Mouse (Mus musculus) cerebellum, adult 8-10 months (tissue): ENCODE data around the gene Ddit4.

Source experiments
- DNase-seq: peaks from one replicate; pipeline ENCODE4 v3.0.0; 2022

The Ddit4 gene

GRCm38 (mm10) chr10:59915196-59915962, 36.3 kb downstream of the Ddit4 start:
- no peak for DNase-seq

DNA sequence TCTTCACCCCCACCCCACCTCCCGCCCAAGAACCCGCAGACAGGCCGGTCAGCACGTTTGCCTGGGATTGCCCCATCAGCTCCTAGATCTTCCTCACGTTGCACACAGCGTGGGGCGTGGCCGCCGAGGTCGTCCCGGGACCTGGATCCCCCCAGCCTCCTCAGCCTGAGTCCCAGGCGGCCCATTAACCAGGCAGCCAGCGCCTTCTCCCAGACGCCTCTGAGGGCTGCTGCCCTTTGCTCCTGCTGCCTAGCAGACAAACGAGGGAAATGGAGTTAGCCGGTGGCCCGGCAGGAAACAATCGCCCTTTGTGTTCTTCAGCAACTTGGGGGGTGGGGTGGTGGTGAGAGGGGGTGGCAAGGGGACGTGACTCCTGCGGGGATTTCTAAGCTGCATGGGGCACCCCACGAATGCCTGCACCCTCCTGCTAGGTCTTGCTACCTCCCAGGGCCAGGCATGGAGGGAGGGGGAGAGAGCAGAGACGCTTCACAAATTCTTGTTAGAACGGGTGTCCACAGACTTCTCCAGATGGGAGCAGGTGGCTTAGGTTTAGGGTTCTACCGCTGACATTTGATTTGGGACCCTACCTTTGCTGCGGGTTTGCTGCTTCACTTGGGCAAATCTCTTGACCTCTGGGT, 40.0 kb downstream of the Ddit4 start:
- DNase-seq: no peak

DNA sequence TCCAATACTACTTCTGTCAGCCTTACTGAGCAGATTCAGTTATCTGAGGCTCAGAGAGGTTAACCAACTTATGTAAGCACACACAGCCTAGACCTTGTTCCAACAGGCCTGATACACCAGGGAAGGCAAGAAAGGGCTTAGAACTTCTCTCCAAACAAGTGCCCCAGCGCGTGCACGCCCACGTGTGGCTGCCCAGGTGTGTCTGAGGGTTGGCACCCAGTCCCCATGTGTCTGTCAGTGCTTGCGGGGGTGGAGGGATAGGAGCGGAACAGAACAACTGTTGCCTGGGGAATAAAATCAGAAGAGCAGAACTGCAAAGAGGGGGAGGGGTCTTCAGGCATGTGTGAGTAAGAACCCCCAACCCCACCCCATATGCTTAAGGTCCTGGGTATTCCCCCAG, 40.5 kb downstream of the Ddit4 start:
- no peak for DNase-seq

GRCm38 (mm10) chr10:59909357-59909847, 42.2 kb downstream of the Ddit4 start:
- no peak for DNase-seq

GRCm38 (mm10) chr10:59908776-59909315, 42.8 kb downstream of the Ddit4 start:
- DNase-seq: no peak

GRCm38 (mm10) chr10:59907695-59908299, 43.8 kb downstream of the Ddit4 start:
- no peak for DNase-seq

GRCm38 (mm10) chr10:59907080-59907609, 44.5 kb downstream of the Ddit4 start:
- DNase-seq: no peak

DNA sequence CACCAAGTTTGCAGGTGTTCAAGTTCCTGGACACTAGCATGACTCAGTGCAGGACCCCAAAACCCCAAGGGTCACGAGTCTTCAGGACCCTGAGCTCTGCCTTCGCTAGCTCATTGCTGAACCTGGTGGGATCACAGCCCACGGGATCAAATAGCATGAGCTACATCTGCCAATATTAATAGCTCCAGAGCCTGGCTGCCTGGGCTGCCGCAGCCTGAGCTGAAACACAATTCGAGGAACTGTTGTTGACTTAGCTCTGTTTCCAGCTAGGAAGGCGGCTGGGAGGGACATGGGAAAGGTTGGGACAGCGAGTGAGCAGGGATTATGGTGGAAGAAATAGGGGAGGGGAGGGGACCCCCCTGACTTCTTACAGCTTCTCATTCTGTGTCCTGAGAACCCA, 48.5 kb downstream of the Ddit4 start:
- DNase-seq: no peak

DNA sequence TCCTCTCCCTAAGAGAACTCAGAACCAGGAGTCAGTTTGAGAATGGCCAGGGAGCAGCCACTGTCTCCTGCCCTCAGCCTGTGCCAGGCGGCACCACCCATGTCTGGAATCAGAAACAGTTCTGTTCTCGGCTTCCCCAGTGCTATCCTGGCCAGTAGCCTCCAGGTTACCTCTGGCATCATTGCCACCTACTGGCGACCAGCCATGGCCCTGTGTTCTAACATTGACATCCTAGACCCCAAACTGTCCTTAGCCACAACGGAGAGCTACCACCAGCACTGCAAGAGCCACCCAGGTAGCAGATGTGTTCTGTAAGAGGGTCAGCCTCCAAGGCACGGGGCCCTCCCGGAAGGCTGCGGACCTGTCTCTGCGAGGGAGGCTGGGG, 49.0 kb downstream of the Ddit4 start:
- DNase-seq: no peak

DNA sequence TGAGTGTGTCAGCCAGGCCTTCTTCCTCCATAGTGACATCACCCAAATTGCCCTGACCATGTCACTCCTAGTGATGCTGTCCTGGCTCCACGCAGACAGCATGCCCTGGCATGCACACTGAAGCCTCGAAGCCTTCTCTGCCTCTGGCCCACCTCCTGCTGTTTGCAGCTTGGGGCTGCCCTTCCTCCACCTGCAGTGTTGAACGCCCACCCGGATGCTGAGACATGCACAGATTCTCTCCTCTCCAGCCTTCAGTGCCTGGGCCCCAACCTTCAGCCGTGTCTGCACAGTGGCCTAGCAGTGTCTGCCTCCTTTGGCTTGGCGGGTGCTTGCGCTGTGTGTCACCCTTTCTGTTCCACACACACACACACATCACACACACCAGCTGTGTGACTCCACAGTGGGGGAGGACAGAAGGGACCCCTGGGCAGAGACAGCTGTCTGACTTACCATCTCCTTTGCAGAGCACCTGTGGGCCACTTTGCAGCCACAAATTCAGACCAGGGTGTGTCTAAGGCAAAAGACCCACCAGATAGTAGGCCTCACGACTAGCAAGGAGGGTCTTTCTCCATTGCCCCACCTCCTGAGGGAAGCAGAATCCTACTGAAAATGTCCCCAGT, 49.5 kb downstream of the Ddit4 start:
- no peak for DNase-seq

DNA sequence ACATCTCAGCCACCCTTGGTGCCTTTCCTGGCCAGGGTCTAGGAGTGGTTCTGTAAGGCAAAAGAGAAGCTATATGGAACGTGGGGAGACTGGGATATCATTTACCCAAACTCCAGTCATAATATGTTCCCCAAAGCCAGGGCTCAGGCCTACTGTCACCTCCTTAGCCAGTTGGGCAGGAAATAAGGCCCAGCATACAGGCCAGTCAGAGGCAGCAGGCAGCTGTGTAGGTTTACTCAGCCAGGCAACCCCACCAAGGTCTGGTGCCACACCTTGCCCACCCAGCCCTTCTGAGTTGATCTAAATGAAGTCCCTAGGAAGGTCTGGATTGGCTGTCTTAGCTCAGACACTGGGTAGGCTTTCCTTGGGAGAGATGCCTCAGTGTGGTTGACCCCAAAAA, 50.2 kb downstream of the Ddit4 start:
- no peak for DNase-seq

GRCm38 (mm10) chr10:59900939-59901338, 50.7 kb downstream of the Ddit4 start:
- no peak for DNase-seq

DNA sequence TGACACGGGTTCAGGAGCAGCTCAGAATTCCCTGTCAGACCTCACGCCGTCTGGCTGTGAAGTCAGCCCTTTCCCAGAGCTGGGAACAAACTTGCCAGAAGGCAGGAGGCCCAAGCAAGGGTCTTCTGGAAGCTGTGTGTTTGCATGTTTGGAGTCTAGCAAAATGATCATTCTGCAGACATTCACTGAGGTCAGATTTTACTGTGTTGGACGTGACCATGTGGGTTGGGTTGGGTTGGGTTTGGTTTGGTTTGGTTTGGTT, 51.5 kb downstream of the Ddit4 start:
- no peak for DNase-seq
